Mouse (Mus musculus): ENCODE results near the gene Runx3. TPM values are rescaled to one million over a fixed set of nuclear protein-coding genes. Genes with fewer than 3 reads are reported as not detected.

Runx3 gene
- total and polyA plus RNA-seq, 2 experiments from 2014 or later = not detected

DNA sequence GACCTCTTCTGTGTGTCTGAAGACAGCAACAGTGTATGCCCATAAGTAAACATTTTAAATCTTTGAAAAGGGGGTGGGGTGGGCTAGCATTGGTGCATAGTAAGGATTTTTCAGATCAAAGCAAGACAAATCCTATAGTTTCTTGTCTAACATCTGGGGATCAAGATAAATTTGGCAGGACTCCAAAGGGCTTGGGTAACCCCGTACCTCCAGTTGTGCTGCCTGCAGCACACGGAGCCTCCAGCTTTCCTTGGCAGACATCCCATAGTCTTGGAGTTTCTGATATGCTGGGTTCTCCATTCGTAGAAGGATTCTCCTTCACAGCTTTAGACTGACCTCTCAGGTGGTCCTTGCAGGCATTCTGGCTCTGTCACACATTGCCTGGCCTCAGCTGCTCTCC lies 27.6 kb upstream of the Runx3 start:
- Histone ChIP-seq H3K4me1 (ENCODE audit: insufficient read depth, low read length) (no peaks in the 10 kb centered on the region), H3K9ac (replicated peaks; ENCODE audit: low read length, poor library complexity, severe bottlenecking) (no peak overlapping the region), H3K4me3 (ENCODE audit: low read depth, low read length) (no peak overlapping the region), H3K9me3 (ENCODE audit: low read length) (0 out of 2 replicates have a peak, but pooled peaks cover 6% of the 10 kb centered on the region), H3K36me3 (ENCODE audit: insufficient read depth, low read length) (no peaks in the 10 kb centered on the region), H3K27me3 (ENCODE audit: insufficient read depth, low read length) (no peaks in the 10 kb centered on the region), H3K27ac (ENCODE audit: low read depth, low read length) (no peak overlapping the region), H3K4me2 (ENCODE audit: low read depth, low read length, poor library complexity, severe bottlenecking) (no peak overlapping the region)
- no peak for TF ChIP-seq CTCF (IDR thresholded peaks at IDR 0.05)
- 69% methylated on average over 3 of the region's 3 CpGs for WGBS
- ATAC-seq (ENCODE audit: low FRiP score) = no peak
- DNase-seq (ENCODE audit: low spot score) = no peak

DNA sequence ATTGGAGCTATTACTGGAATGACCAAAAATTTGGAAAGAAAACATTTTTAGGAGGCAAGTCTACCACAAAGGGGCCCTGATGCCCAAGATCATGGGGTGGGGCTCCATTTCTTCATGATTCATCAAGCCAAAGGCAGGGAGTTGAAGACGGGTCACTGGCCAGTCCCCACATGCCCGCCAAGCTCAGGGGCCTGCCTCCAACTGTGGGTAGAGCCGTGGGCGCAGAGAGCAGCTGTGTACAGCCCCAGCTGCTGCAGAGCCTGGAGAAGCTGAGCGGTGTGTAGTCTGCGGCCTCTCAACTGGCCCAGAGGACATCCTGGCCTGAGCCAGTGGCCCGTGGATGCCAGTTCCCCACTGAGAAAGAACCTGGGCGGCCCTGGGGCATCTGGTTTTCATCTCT lies 24.8 kb upstream of the Runx3 start:
- no peak for ATAC-seq (ENCODE audit: low FRiP score)
- Histone ChIP-seq H3K9me3 (ENCODE audit: low read length) (0 out of 2 replicates have a peak, but pooled peaks cover 6% of the 10 kb centered on the region), H3K4me3 (ENCODE audit: low read depth, low read length) (no peak overlapping the region), H3K36me3 (ENCODE audit: insufficient read depth, low read length) (no peaks in the 10 kb centered on the region), H3K4me1 (ENCODE audit: insufficient read depth, low read length) (no peaks in the 10 kb centered on the region), H3K27ac (ENCODE audit: low read depth, low read length) (no peak overlapping the region), H3K9ac (replicated peaks; ENCODE audit: low read length, poor library complexity, severe bottlenecking) (no peak overlapping the region), H3K4me2 (ENCODE audit: low read depth, low read length, poor library complexity, severe bottlenecking) (no peak overlapping the region), H3K27me3 (ENCODE audit: insufficient read depth, low read length) (no peaks in the 10 kb centered on the region)
- TF ChIP-seq CTCF (IDR thresholded peaks at IDR 0.05) = no peak
- 86% methylated on average over 8 of the region's 8 CpGs for WGBS
- DNase-seq (ENCODE audit: low spot score) = no peak

DNA sequence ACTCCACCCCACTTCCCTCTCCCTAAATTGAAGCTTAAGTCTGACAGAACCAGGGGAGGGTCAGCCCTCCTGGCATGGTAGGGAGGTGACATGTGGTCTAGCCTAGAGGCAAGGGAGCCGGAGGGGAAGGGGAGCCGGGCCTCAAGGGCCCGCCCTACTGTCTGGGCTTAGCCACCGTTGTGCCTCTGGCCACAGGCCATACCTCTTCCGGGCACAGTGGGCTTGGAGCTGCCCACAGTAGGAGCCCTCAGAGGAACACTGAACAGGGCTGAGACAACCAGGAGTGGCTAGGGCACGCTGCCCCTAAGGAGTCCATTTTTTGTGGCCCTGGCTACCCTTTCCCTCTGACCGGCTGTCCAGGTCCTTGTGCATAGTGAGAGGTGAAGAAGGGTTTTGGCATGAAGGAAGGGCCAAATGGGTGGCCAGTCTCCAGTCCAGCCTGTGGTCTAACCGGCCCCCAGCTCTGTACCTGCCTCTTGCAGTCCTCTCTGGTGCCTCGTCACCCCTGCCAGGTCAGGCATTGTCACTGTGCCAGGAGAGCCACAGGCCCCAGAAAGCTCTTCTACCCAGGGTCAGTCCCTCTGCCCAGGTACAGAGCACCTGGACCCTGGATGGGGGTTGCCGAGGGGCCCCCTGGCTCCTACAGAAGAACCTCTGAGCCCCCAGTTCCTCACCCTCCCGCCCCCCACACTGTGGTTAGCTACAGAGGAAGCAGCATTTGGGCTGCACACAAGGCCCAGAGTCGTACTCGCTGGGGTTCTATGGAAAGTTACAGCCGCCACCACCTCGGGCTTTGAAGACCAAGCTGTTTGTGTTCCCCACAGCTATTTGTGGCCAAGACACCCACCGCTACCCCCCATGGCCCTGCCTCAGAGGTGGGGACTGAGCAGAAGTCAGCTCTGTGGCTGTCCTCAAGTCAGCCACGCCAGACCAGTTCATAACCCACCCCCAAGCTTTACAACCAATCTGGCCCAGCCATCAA lies 22.3 kb upstream of the Runx3 start:
- H3K9me3 ChIP-seq (ENCODE audit: low read length) = 0 out of 2 replicates have a peak, but pooled peaks cover 3% of the 10 kb centered on the region
- WGBS = 91% methylated on average over 17 of the region's 17 CpGs
- no peak overlapping the region for H3K9ac ChIP-seq (replicated peaks; ENCODE audit: low read length, poor library complexity, severe bottlenecking)
- no peak overlapping the region for H3K4me3 ChIP-seq (ENCODE audit: low read depth, low read length)
- DNase-seq (ENCODE audit: low spot score) = no peak
- H3K27ac ChIP-seq (ENCODE audit: low read depth, low read length) = no peak overlapping the region
- H3K4me1 ChIP-seq (ENCODE audit: insufficient read depth, low read length) = no peaks in the 10 kb centered on the region
- no peak for ATAC-seq (ENCODE audit: low FRiP score)
- H3K36me3 ChIP-seq (ENCODE audit: insufficient read depth, low read length) = no peaks in the 10 kb centered on the region
- no peak for TF ChIP-seq CTCF (IDR thresholded peaks at IDR 0.05)
- no peaks in the 10 kb centered on the region for H3K27me3 ChIP-seq (ENCODE audit: insufficient read depth, low read length)
- H3K4me2 ChIP-seq (ENCODE audit: low read depth, low read length, poor library complexity, severe bottlenecking) = no peak overlapping the region

DNA sequence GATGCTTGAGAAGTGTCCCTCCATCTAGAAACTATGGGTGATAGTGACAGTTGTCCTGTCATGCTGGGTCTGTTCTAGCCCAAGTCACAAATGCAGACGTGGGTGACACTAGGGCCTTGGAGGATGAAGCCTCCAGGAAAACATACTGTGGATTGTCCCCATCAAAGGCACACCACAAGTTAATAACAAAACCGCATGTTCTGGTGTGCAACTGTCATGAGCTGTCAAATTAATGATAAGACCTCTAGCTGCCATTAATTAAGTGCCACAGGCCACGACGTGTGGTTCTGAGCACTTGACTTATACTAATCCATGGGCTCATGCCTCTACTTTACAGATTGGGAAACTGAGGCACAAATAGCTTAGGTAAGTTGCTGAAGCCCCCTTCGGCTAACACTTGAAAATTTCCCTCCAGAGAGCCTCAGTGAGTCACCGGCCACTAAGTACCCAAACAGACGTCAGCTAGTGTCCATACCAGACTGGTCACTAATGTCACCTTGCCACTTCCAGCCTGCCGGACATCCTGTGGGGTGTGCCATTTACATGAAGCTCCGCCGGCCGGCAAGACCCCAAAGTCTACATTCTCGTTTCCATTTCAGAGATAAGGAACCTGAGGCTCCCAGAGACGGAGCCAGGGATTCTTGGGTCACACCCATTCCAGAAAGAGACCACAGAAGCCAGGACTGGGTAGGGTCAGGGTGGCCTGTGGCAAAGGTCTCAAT lies 18.3 kb upstream of the Runx3 start:
- H3K4me2 ChIP-seq (ENCODE audit: low read depth, low read length, poor library complexity, severe bottlenecking) = no peak overlapping the region
- no peaks in the 10 kb centered on the region for H3K9me3 ChIP-seq (ENCODE audit: low read length)
- no peak for TF ChIP-seq CTCF (IDR thresholded peaks at IDR 0.05)
- no peak overlapping the region for H3K27ac ChIP-seq (ENCODE audit: low read depth, low read length)
- DNase-seq (ENCODE audit: low spot score) = no peak
- no peak overlapping the region for H3K9ac ChIP-seq (replicated peaks; ENCODE audit: low read length, poor library complexity, severe bottlenecking)
- no peak overlapping the region for H3K4me3 ChIP-seq (ENCODE audit: low read depth, low read length)
- H3K27me3 ChIP-seq (ENCODE audit: insufficient read depth, low read length) = no peaks in the 10 kb centered on the region
- WGBS = 84% methylated on average over 13 of the region's 13 CpGs
- no peak for ATAC-seq (ENCODE audit: low FRiP score)
- H3K4me1 ChIP-seq (ENCODE audit: insufficient read depth, low read length) = no peaks in the 10 kb centered on the region
- H3K36me3 ChIP-seq (ENCODE audit: insufficient read depth, low read length) = no peaks in the 10 kb centered on the region

DNA sequence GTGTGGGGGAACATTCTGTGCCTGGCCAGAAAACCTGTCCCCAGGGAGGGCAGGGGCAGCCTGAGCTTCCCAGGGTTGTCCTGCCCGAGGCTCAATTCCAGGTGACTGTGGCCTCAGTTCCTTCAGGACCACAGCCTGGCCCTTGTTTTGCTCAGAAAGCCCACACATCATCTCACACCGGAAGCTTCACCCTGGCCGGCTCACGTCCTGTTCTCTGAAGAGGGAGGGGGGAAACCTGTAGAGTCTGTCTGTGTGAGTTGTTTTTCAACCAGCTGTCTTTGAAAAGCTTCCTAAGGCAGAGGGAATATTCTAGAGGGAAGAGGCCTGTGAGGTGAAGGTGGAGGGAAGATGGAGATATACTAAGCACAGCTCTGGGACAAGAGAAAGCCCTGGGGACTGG lies 17.7 kb upstream of the Runx3 start:
- Histone ChIP-seq H3K4me3 (ENCODE audit: low read depth, low read length) (no peak overlapping the region), H3K4me2 (ENCODE audit: low read depth, low read length, poor library complexity, severe bottlenecking) (no peak overlapping the region), H3K4me1 (ENCODE audit: insufficient read depth, low read length) (no peaks in the 10 kb centered on the region), H3K36me3 (ENCODE audit: insufficient read depth, low read length) (no peaks in the 10 kb centered on the region), H3K9ac (replicated peaks; ENCODE audit: low read length, poor library complexity, severe bottlenecking) (no peak overlapping the region), H3K9me3 (ENCODE audit: low read length) (no peaks in the 10 kb centered on the region), H3K27me3 (ENCODE audit: insufficient read depth, low read length) (no peaks in the 10 kb centered on the region), H3K27ac (ENCODE audit: low read depth, low read length) (no peak overlapping the region)
- 47% methylated on average over 4 of the region's 4 CpGs for WGBS
- no peak for DNase-seq (ENCODE audit: low spot score)
- no peak for ATAC-seq (ENCODE audit: low FRiP score)
- no peak for TF ChIP-seq CTCF (IDR thresholded peaks at IDR 0.05)

DNA sequence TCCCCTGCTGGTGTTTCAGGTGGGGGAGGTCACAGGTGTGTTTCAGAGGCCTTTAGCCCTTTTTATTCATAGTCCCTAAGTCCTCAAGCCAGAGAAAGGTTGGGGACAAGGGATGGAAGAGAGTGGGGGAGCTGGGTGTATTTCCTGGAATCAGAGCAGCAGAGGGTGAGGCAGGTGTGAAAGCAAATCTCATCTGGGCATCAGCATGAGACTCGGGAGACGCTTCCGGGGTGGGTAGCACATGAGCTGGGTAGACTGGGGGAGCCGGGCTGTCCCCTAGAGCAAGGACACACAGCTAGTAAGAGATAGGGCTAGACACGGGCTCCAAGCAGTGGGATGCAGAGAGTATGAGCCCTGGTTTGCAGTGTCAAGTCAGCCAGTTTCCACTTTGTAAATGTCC lies 16.7 kb upstream of the Runx3 start:
- Histone ChIP-seq H3K4me1 (ENCODE audit: insufficient read depth, low read length) (no peaks in the 10 kb centered on the region), H3K36me3 (ENCODE audit: insufficient read depth, low read length) (no peaks in the 10 kb centered on the region), H3K4me2 (ENCODE audit: low read depth, low read length, poor library complexity, severe bottlenecking) (no peak overlapping the region), H3K27ac (ENCODE audit: low read depth, low read length) (no peak overlapping the region), H3K27me3 (ENCODE audit: insufficient read depth, low read length) (no peaks in the 10 kb centered on the region), H3K9ac (replicated peaks; ENCODE audit: low read length, poor library complexity, severe bottlenecking) (no peak overlapping the region), H3K4me3 (ENCODE audit: low read depth, low read length) (no peak overlapping the region), H3K9me3 (ENCODE audit: low read length) (no peaks in the 10 kb centered on the region)
- no peak for DNase-seq (ENCODE audit: low spot score)
- WGBS = 73% methylated on average over 5 of the region's 5 CpGs
- TF ChIP-seq CTCF (IDR thresholded peaks at IDR 0.05) = no peak
- no peak for ATAC-seq (ENCODE audit: low FRiP score)

All from midbrain, postnatal 0 days (tissue).